Mouse (Mus musculus) neural tube, embryonic 14.5 days (tissue): ENCODE measurements around the gene Hist1h2bh. TPM values are rescaled to one million over a fixed set of nuclear protein-coding genes. Genes with fewer than 3 reads are reported as not detected.
"Not testable (repeated sequence)": the region's sequence is repeated elsewhere in the genome, so short reads cannot be mapped to it uniquely, and the experiment has no call there.

Experiments
- ATAC-seq: fragments of 200-750 bp; cut with Nextera tagmentation; 2 replicates; pipeline ENCODE4 v1.8.0; 2017; ENCODE audit warnings: low read depth, mild to moderate bottlenecking, moderate TSS enrichment, moderate library complexity
- H3K27ac ChIP-seq: fragments of 300-500 bp; sonication (generic); 2 replicates; pipeline ENCODE4 v1.5.1; 2014; ENCODE audit warnings: low read depth, mild to moderate bottlenecking, control low read depth, low read length, moderate library complexity, mixed read lengths
- H3K27me3 ChIP-seq: fragments of 300-500 bp; sonication (generic); 2 replicates; pipeline ENCODE4 v1.6.1; 2014; ENCODE audit warnings: low read length; ENCODE audit not compliant: control insufficient read depth, insufficient read depth
- H3K36me3 ChIP-seq: fragments of 300-500 bp; sonication (generic); 2 replicates; pipeline ENCODE4 v1.6.1; 2014; ENCODE audit warnings: low read length, mixed read lengths; ENCODE audit not compliant: control insufficient read depth, insufficient read depth
- H3K4me1 ChIP-seq: fragments of 300-500 bp; sonication (generic); 2 replicates; pipeline ENCODE4 v1.6.1; 2014; ENCODE audit warnings: low read length; ENCODE audit not compliant: control insufficient read depth, insufficient read depth
- H3K4me2 ChIP-seq: fragments of 300-500 bp; sonication (generic); 2 replicates; pipeline ENCODE4 v1.6.1; 2014; ENCODE audit warnings: mild to moderate bottlenecking, low read depth, low read length, control low read depth
- H3K4me3 ChIP-seq: fragments of 300-500 bp; sonication (generic); 2 replicates; pipeline ENCODE4 v1.5.1; 2014; ENCODE audit warnings: low read depth, low read length, control low read depth, mixed read lengths
- H3K9ac ChIP-seq: fragments of 300-500 bp; sonication (generic); replicated peaks from 2 replicates; pipeline ENCODE4 v1.6.1; 2014; ENCODE audit warnings: low read depth, mild to moderate bottlenecking, control low read depth, low read length, mixed read lengths
- H3K9me3 ChIP-seq: fragments of 300-500 bp; sonication (generic); 2 replicates; pipeline ENCODE4 v1.6.1; 2016; ENCODE audit warnings: low read length; ENCODE audit not compliant: control insufficient read depth
- WGBS: fragments of 180-500 bp; shearing (Covaris S2); extraction: QIAGEN DNeasy Blood & Tissue Kit; methylation state at CpG from one replicate; pipeline ENCODE4 v1.1.7; 2014; 5-methylcytosine and 5-hydroxymethylcytosine counted together
- polyA plus RNA-seq: library from polyadenylated mRNA; unstranded; fragments of >200 nt; fragmentation: Nextera tagmentation; extraction: Ambion mirVana; gene quantifications from 2 replicates; pipeline ENCODE4 v1.2.1, GENCODE M21; 2014

Gene Hist1h2bh
- polyA plus RNA-seq, 1 experiment from 2014 or later: not detected

- no peaks in the 10 kb centered on the region; the same call in 1 of the 2 replicates for H3K27me3 ChIP-seq
- no peaks in the 10 kb centered on the region for H3K9me3 ChIP-seq
- H3K36me3 ChIP-seq: no peaks in the 10 kb centered on the region
- 0 out of 2 replicates have a peak, but pooled peaks cover 3% of the 10 kb centered on the region for H3K4me1 ChIP-seq
- H3K4me3 ChIP-seq: peak overlapping the region; percentile 43
- peak overlapping the region; percentile 50; the same call in 1 of the 2 replicates for H3K9ac ChIP-seq
- H3K27ac ChIP-seq: peak overlapping the region; percentile 81; the same call in 1 of the 2 replicates
- H3K4me2 ChIP-seq: peak overlapping the region; percentile 77
- 20% methylated on average over 9 of the region's 9 CpGs for WGBS
- no peak for ATAC-seq
These were observed 11.2 kb upstream of the Hist1h2bh start for GRCm38 (mm10) chr13:23554393-23554792.

- H3K4me1 ChIP-seq: 0 out of 2 replicates have a peak, but pooled peaks cover 3% of the 10 kb centered on the region
- H3K36me3 ChIP-seq: no peaks in the 10 kb centered on the region
- H3K27me3 ChIP-seq: no peaks in the 10 kb centered on the region; the same call in 1 of the 2 replicates
- no peak within 1 kb of the TSS; the same call in 1 of the 2 replicates for H3K27ac ChIP-seq
- peak within 1 kb of the TSS; percentile 77 for H3K4me2 ChIP-seq
- ATAC-seq: no peak
- H3K4me3 ChIP-seq: no peak within 1 kb of the TSS
- H3K9me3 ChIP-seq: no peaks in the 10 kb centered on the region
- H3K9ac ChIP-seq: no peak within 1 kb of the TSS
These were observed 9.8 kb upstream of the Hist1h2bh start, which contains the start of gene Hist1h1d for GRCm38 (mm10) chr13:23552962-23553361. Hist1h1d (plus strand) TSS chr13:23553262.

GRCm38 (mm10) chr13:23551931-23552914, 9.0 kb upstream of the Hist1h2bh start:
- H3K4me2 ChIP-seq: peak overlapping the region; percentile 52
- H3K9me3 ChIP-seq: no peaks in the 10 kb centered on the region
- ATAC-seq: no peak
- no peaks in the 10 kb centered on the region for H3K36me3 ChIP-seq
- H3K27me3 ChIP-seq: no peaks in the 10 kb centered on the region; the same call in 1 of the 2 replicates
- no peak overlapping the region for H3K9ac ChIP-seq
- peak overlapping the region; percentile 34 for H3K4me3 ChIP-seq
- H3K27ac ChIP-seq: peak overlapping the region; percentile 84; the same call in 1 of the 2 replicates
- 0 out of 2 replicates have a peak, but pooled peaks cover 3% of the 10 kb centered on the region for H3K4me1 ChIP-seq
- 60% methylated on average over 8 of the region's 8 CpGs for WGBS

GRCm38 (mm10) chr13:23551146-23551834, 8.1 kb upstream of the Hist1h2bh start, which contains the start of gene Hist1h4f:
Hist1h4f (minus strand) TSS chr13:23551648.
- 1% methylated on average over 44 of the region's 47 CpGs for WGBS
- peak; percentile 91 for ATAC-seq
- H3K9me3 ChIP-seq, H3K27me3 ChIP-seq, H3K4me1 ChIP-seq, H3K36me3 ChIP-seq: not testable (repeated sequence)
- Histone ChIP-seq H3K4me3 (peak within 1 kb of the TSS; percentile 34), H3K9ac (peak within 1 kb of the TSS; percentile 43), H3K4me2 (peak within 1 kb of the TSS; percentile 52), H3K27ac (peak within 1 kb of the TSS; percentile 84)

GRCm38 (mm10) chr13:23550761-23551145, 7.6 kb upstream of the Hist1h2bh start:
- H3K27me3 ChIP-seq: no peaks in the 10 kb centered on the region; the same call in 1 of the 2 replicates
- H3K27ac ChIP-seq: peak overlapping the region; percentile 84
- no peaks in the 10 kb centered on the region for H3K36me3 ChIP-seq
- peak overlapping the region; percentile 34 for H3K4me3 ChIP-seq
- no peak for ATAC-seq
- H3K4me1 ChIP-seq: 0 out of 2 replicates have a peak, but pooled peaks cover 3% of the 10 kb centered on the region
- H3K9ac ChIP-seq: no peak overlapping the region
- H3K9me3 ChIP-seq: no peaks in the 10 kb centered on the region
- peak overlapping the region; percentile 52 for H3K4me2 ChIP-seq
- 3% methylated on average over 3 of the region's 3 CpGs for WGBS

- ATAC-seq: no peak
- H3K27ac ChIP-seq: no peak overlapping the region
- H3K36me3 ChIP-seq: no peaks in the 10 kb centered on the region
- no peaks in the 10 kb centered on the region for H3K27me3 ChIP-seq
- H3K4me3 ChIP-seq: no peak overlapping the region
- H3K4me1 ChIP-seq: no peaks in the 10 kb centered on the region
- no peak overlapping the region for H3K4me2 ChIP-seq
- WGBS: 86% methylated on average over 5 of the region's 5 CpGs
- no peaks in the 10 kb centered on the region for H3K9me3 ChIP-seq
- H3K9ac ChIP-seq: no peak overlapping the region
These were observed 3.5 kb upstream of the Hist1h2bh start for GRCm38 (mm10) chr13:23546694-23547093.

GRCm38 (mm10) chr13:23544787-23545120, 1.6 kb upstream of the Hist1h2bh start:
- 0 out of 2 replicates have a peak overlapping the region, but pooled peaks have one; percentile 18 for H3K4me2 ChIP-seq
- H3K27me3 ChIP-seq, H3K4me1 ChIP-seq, H3K9ac ChIP-seq, H3K9me3 ChIP-seq, ATAC-seq, H3K36me3 ChIP-seq: not testable (repeated sequence)
- WGBS: 0% methylated on average over 10 of the region's 14 CpGs
- H3K27ac ChIP-seq: peak overlapping the region; percentile 87; the same call in 1 of the 2 replicates
- peak overlapping the region; percentile 45 for H3K4me3 ChIP-seq

GRCm38 (mm10) chr13:23543965-23544786, 984 bp upstream of the Hist1h2bh start, which contains the start of gene Hist1h3f:
Hist1h3f (plus strand) TSS chr13:23544052.
- peak within 1 kb of the TSS; percentile 45 for H3K4me3 ChIP-seq
- under 1% methylated on average over 25 of the region's 45 CpGs for WGBS
- H3K36me3 ChIP-seq: no peaks in the 10 kb centered on the region
- no peaks in the 10 kb centered on the region for H3K9me3 ChIP-seq
- no peaks in the 10 kb centered on the region for H3K27me3 ChIP-seq
- H3K27ac ChIP-seq: peak within 1 kb of the TSS; percentile 87
- peak within 1 kb of the TSS; percentile 68 for H3K4me2 ChIP-seq
- no peaks in the 10 kb centered on the region for H3K4me1 ChIP-seq
- H3K9ac ChIP-seq: peak within 1 kb of the TSS; percentile 52
- peak; percentile 96 for ATAC-seq
